Mouse (Mus musculus): Measurements from ENCODE around the gene Cep97.
"Not testable (repeated sequence)": the region's sequence is repeated elsewhere in the genome, so short reads cannot be mapped to it uniquely, and the experiment has no call there.

Gene Cep97

DNA sequence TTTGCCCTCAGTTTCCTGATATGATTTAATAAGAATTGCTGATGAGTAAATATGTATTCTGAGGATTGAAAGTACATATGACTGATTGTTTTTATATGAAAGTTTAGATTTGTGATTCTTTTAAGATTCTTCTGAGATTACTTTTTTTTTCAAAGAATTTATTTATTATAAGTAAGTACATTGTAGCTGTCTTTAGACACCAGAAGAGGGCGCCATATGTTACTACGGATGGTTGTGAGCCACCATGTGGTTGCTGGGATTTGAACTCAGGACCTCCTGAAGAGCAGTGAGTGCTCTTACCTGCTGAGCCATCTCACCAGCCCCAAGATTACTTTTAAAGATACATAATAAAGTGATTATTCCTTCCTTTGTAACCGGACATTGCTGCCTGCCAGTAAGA, 45.2 kb downstream of the Cep97 start:
- no peak for DNase-seq

DNA sequence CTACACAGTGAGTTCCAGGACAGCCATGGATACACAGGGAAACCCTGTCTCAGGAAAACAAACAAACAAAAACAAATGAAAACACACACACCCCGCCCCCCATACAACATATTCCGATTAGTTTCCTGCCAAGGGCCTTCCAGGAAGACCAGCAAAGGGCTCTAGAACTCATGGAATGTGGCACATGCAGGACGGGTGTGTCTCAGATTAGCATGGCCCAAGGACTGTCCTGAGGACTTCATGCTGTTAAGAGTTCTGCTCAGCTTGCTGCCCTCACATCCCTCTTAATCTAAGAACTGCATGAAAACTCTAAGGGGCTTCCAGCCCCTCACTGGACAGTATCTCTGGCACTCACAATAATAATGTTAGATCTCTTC, 46.1 kb downstream of the Cep97 start:
- DNase-seq, result no peak

DNA sequence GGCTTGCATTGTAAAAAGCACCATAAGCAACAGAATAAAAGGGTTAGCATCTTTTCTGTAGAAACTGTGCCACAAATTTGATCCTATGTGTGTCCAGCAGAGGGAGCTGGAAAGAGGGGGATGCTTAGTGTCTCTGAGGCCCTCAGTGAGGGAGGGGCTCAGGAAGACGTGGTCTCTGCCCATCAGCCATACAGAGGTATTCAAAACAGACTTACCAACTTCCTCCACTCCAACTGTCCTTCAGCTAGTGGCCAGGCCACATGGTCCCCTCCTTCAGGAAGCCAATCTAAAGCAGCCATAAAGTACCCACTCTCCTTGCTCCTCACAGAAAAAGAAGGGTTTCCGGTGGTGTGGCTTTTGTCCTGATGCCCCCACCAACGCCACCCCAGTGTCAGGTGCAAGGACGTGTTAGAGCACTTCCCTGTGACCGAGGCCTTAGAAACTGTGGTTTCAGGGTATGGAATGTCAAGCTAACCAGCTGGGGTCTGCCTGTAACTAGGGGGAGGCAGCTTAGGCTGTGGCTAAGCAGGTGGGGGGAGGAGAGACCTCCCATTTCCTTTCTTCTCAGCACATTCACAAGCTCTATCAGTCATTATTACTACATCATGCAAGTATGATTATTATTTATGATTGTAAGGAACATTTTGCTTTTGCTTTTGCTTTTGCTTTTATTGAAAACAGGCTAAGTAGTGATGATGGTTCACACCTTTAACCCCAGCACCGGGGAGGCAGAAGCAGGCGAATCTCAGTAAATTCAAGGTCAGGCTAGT, 46.7 kb downstream of the Cep97 start:
- no peak for DNase-seq

DNA sequence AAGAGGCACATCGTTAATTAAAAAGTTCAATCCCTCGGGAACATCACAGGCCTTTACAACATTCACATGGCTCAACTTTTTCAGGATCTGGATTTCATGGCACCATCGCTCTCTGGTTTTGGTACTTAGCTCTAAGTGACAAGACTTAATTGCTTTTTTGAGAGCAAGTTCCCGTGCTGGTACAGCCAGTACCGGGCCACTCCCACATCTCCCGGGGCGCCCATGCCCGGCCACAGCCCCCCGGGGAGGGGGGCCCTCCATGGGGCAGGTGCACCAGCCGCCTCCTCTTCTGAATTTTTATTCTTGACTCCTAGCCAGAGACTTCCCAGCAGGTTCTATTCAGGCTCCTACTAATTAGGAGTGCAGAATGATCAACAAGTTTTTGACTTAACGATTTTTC, 50.4 kb downstream of the Cep97 start:
- DNase-seq, result no peak

DNA sequence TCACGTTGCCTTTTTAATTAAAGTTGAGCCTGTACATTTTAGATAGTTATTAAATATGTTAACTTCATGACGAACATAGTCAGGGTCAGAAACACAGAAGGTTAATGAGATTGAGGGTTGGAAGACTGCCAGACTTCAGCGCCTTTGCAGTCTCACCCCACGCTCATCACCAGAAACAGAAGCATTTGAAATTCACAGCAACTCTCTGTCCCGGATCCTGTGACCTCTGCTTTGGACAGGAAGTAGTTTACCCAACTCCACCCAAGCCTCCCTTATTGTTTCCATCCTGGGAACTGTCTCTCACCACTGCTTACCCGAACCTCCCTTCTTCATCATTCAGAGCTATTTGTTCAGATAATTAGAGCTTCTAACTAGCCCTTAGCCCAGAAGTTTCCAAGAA, 58.6 kb downstream of the Cep97 start:
- DNase-seq, result no peak

DNA sequence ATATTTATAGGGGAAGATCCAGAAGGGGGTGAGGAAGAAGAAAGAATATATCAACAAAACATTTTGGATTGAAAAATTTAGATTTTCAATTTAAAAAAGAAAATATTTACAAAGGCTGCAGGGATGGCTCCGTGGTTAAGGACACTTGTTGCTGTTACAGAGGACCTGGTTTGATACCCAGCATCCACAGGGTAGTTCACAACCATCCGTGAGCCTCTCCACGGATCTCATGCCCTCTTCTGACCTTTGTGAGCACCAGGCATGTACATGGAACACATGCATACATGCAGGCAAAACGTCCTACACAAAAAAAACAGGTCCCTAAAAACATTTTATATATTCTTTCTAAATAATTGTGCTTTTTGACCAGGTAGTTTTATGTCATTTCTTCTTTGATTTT, 70.8 kb downstream of the Cep97 start:
- DNase-seq, result no peak

DNA sequence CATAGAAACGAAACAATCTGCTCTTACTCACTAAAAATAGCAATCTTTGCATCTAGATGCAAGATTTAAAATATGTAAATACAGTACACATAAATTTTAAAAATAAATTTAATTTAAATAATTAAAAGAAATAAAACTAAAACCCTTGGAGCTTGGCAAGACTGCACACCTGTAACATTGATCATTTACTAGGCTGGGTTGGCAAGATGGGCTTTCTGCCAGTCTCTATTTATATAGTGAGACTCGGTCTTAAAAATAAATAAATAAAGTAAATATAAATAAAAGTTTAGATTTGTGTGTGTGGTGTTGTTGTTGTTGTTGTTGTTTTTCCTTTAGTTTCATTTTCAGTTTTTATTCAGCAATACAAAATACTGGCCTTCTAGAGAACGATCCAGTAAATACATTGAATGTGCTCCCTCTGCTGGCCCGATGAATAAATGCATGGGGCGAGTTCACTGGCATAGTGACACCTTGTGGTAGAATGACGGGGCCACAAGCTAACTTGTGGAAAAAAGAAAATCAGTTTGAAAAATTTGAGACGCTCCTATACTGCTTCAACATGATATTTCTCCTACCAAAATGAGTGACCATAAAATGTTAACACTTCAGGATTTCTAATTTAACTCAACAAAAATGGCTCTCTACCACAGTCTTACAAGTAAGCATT, 71.4 kb downstream of the Cep97 start:
- DNase-seq, result peak; percentile 58 to 71

DNA sequence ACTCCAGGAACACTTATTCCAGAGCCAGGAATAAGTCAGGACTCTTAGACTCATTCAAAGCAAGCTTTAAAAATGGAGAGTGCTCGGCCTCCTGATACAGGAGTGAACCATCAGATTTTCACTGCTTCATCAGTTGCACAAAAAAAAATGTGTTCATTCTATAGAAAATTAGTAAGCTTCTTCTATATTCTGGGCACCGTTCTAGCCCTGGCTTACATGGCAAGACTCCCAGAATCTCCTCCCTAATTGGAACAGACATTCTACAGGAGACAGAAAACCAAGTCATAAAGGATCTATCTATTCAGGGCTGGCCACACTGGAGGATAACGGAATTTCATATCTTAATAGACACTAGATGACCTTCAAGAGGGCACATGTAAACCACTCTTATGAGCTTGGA, 73.6 kb downstream of the Cep97 start:
- no peak for DNase-seq

DNA sequence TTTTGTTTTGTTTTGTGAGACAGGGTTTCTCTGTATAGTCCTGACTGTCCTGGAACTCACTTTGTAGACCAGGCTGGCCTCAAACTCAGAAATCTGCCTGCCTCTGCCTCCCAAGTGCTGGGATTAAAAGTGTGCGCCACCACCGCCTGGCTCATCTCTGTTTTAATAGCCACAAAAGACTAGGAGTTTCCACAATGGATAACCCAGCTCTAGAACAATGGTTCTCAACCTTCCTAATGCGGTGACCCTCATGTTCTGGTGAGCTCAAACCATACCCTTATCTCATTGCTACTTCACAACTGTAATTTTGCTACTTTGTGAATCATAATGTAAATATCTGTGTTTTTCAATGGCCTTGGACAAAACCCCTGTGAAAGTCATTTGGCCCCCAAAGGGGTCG, 75.2 kb downstream of the Cep97 start:
- not testable (repeated sequence) for DNase-seq

DNA sequence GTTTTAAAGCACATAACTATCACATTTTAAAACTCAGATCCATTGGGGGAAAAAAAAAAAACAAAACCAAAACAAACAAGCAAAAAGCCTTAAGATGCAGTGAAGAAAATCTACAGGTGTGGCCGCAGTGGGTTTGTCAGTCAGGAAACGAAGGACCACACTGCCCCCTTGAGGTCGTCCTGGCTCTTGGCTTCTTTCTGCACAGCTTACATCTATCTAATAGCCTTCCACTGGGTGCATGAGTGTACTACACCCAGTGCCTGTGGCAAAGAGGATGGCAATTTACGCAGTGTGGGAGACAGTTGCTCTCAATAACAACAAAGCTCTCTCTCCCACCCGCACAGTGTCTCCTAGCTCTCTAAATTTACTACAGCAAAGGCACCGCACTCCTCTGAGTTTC, 76.2 kb downstream of the Cep97 start:
- peak; percentile 63 to 64 for DNase-seq

DNA sequence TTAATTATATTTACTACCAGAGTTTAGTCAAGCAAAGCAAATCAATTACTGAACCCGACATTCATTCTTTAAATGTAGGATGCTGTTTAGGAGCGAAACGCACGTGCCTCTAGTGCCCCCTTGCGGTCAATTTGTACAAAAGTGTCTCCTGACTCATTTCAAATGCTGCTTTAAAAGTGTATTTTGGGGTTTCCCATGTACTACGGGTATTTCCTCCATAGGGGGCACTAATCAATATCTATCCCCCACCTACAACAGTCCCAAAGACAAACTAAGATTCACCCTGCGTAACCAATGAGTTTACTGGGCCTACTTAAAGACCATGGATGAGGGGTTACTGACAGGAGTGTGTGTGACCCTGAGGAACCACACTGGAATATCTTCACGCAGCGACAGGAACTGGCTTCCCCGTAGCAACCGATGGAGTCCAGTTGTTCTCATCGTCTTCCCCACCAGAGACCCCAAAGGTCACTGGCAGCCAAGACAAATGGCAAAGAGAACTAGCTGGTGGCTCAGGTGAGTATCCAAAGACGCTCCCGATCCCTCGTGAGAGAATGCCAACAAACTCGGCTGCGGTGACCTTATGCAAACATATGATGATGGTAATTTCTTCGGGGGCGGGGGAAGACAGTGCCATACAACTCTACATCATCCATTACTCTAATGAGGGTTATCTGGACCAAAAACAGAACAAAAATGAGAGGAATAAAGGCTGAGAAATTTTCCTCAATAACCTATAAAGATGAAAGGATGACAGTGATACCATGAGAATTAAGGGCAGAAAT, 81.5 kb downstream of the Cep97 start:
- DNase-seq, result peak; percentile 74 to 79

DNA sequence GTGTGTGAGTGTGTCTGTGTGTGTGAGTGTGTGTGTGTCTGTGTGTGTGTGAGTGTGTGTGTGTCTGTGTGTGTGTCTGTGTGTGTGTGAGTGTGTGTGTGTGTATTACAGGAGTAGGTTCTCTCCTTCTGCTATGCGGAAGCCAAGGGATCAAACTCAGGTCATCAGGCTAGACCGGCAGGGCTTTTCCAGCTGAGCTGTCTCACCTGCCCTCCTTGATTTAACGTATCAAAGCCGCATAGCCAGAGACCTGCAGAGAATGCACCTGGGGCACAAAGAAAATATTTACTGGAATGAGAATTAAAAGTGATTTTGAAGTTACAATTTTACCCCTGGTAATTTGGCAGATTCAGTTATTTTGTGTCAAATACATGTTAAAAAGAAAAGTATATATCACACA, 82.1 kb downstream of the Cep97 start:
- DNase-seq, result no peak

DNA sequence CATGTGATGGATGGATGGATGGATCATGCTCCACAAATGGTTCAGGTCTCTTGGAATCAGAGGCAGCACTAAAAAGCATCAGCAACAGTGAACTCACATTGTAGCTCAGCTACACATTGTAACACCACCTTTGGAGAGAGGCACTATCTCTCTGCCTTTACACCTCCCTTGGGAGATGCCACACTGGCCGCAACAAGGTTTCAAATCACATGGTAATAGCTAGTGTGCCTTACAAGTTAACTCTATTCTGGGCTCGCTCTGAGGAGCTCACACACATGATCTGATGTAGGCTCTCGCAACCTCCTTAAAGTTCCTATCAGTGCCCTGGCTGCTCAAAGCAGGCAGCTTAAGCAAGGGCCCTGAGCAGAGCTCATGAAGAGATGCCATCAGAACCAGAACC, 84.2 kb downstream of the Cep97 start:
- DNase-seq, result no peak
